Mouse (Mus musculus) kidney, postnatal 0 days (tissue): Measurements from ENCODE around the gene Mecom. TPM values are rescaled to one million over a fixed set of nuclear protein-coding genes. Genes with fewer than 3 reads are reported as not detected.

ENCODE experiments used
- ATAC-seq: fragments of 200-750 bp; cut with Nextera tagmentation; replicated peaks from 2 replicates; pipeline ENCODE4 v1.8.0; 2017; ENCODE audit warnings: low read depth, moderate number of reproducible peaks, moderate TSS enrichment, moderate library complexity; ENCODE audit not compliant: low FRiP score
- DNase-seq: peaks from one replicate; pipeline ENCODE4 v3.0.0-alpha.2; 2016; ENCODE audit warnings: low spot score
- H3K27ac ChIP-seq: fragments of 300-500 bp; sonication (generic); 2 replicates; pipeline ENCODE4 v1.5.1; 2014; ENCODE audit warnings: mild to moderate bottlenecking
- H3K27me3 ChIP-seq: fragments of 300-500 bp; sonication (generic); 2 replicates; pipeline ENCODE4 v1.6.1; 2014; ENCODE audit warnings: low read length, mixed read lengths; ENCODE audit not compliant: insufficient read depth
- H3K36me3 ChIP-seq: fragments of 300-500 bp; sonication (generic); 2 replicates; pipeline ENCODE4 v1.6.1; 2014; ENCODE audit warnings: low read length, mixed read lengths; ENCODE audit not compliant: insufficient read depth
- H3K4me1 ChIP-seq: fragments of 300-500 bp; sonication (generic); replicated peaks from 2 replicates; pipeline ENCODE4 v1.6.1; 2014; ENCODE audit warnings: antibody characterized with exemption, low read length, mixed read lengths; ENCODE audit not compliant: insufficient read depth
- H3K4me2 ChIP-seq: fragments of 300-500 bp; sonication (generic); 2 replicates; pipeline ENCODE4 v1.6.1; 2014; ENCODE audit warnings: mild to moderate bottlenecking, low read length, moderate library complexity, mixed read lengths
- H3K4me3 ChIP-seq: fragments of 300-500 bp; sonication (generic); replicated peaks from 2 replicates; pipeline ENCODE4 v1.5.1; 2014; ENCODE audit warnings: low read depth, low read length
- H3K9ac ChIP-seq: fragments of 300-500 bp; sonication (generic); 2 replicates; pipeline ENCODE4 v1.6.1; 2014; ENCODE audit warnings: low read depth, low read length
- H3K9me3 ChIP-seq: fragments of 300-500 bp; sonication (generic); replicated peaks from 2 replicates; pipeline ENCODE4 v1.6.1; 2016; ENCODE audit warnings: low read length, inconsistent platforms, mixed read lengths
- CTCF ChIP-seq: IDR thresholded peaks from 2 replicates; pipeline ENCODE4 v1.5.1; 2016; ENCODE audit warnings: antibody characterized with exemption, low read depth, mild to moderate bottlenecking, moderate library complexity
- WGBS: fragments of 180-500 bp; shearing (Covaris S2); extraction: QIAGEN DNeasy Blood & Tissue Kit; methylation state at CpG from one replicate; pipeline ENCODE4 v1.1.7; 2014; 5-methylcytosine and 5-hydroxymethylcytosine counted together
- polyA plus RNA-seq: library from polyadenylated mRNA; unstranded; fragments of >200 nt; fragmentation: Nextera tagmentation; extraction: Ambion mirVana; gene quantifications from 2 replicates; pipeline ENCODE4 v1.2.1, GENCODE M21; 2015

Gene Mecom
- polyA plus RNA-seq, 1 experiment from 2014 or later = 54.7 TPM

DNA sequence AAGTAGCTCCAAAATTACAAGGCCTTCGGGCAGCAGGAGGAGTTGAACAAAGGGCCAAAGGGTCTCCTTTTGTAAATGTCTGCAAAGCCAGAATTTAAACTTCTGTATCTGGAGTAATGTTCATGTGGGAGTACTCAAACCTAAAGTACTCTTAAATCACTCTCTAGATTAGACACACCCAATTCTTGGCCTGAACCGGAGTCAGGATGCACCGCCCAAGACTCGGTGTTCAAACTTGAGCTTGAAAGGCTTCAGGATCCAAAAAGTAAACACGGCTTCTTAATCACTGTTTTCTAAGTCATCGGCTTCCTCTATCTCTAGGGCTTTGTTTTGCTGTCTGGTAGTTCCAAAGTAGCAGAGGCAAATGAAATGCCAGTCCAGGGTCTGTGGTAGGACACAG is 67.3 kb downstream of the Mecom start:
- H3K27me3 ChIP-seq = no peaks in the 10 kb centered on the region
- no peak overlapping the region for H3K27ac ChIP-seq
- H3K4me3 ChIP-seq = no peak overlapping the region
- no peaks in the 10 kb centered on the region for H3K9me3 ChIP-seq
- WGBS = 45% methylated on average over 6 of the region's 6 CpGs
- no peaks in the 10 kb centered on the region for H3K36me3 ChIP-seq
- H3K4me2 ChIP-seq = no peak overlapping the region
- TF ChIP-seq CTCF = no peak
- no peaks in the 10 kb centered on the region for H3K4me1 ChIP-seq
- DNase-seq (peak; percentile 52), ATAC-seq (no peak)
- H3K9ac ChIP-seq = no peak overlapping the region

DNA sequence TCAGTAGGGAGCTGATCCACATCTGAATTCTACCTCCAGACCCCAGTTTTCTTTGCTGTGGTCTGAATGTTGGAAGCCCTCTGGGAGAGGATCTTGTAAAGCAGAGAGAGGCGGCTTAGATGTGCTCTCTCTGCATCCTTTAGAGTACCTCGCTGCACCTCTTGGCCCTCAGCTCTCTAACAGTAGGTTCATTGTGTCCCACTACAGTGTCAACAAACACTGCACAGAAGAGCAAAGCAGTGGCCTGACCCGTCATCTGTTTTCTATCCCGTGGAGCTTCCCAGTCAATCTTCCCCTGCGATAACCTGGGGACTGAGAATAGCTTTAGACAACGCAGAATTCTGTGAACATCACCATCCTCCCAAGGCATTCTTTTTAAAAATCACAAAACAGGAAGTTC is 69.6 kb downstream of the Mecom start:
- no peak overlapping the region for H3K4me2 ChIP-seq
- WGBS = 66% methylated on average over 6 of the region's 6 CpGs
- H3K9ac ChIP-seq = no peak overlapping the region
- H3K9me3 ChIP-seq = no peaks in the 10 kb centered on the region
- DNase-seq (no peak), ATAC-seq (no peak)
- H3K36me3 ChIP-seq = no peaks in the 10 kb centered on the region
- H3K27me3 ChIP-seq = no peaks in the 10 kb centered on the region
- no peaks in the 10 kb centered on the region for H3K4me1 ChIP-seq
- no peak overlapping the region for H3K27ac ChIP-seq
- H3K4me3 ChIP-seq = no peak overlapping the region
- no peak for TF ChIP-seq CTCF

DNA sequence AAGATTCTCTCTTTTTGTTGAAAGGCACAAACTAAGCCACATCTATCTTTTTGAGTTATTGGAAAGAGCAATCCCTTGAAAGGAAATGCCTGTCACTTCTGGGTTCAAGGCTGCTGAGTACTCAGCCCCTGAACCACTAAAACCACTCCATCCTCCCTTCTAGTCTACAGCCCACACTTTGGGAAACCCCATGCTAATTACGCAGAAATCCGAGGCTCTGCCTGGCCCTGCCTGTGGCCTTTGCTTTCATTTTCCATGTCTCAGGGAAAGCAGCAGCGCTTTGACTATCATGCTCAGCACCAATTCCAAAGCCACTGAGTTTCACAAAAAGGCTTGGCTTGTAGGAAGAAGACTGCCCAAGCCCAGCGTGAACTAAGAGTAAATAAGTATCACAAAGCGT is 70.8 kb downstream of the Mecom start:
- ATAC-seq = no peak
- TF ChIP-seq CTCF = no peak
- H3K27ac ChIP-seq = no peak overlapping the region
- H3K9ac ChIP-seq = no peak overlapping the region
- H3K36me3 ChIP-seq = no peaks in the 10 kb centered on the region
- H3K9me3 ChIP-seq = no peaks in the 10 kb centered on the region
- DNase-seq = peak; percentile 43
- H3K4me1 ChIP-seq = no peaks in the 10 kb centered on the region
- H3K4me2 ChIP-seq = no peak overlapping the region
- no peaks in the 10 kb centered on the region for H3K27me3 ChIP-seq
- H3K4me3 ChIP-seq = no peak overlapping the region
- WGBS = 52% methylated on average over 5 of the region's 5 CpGs

DNA sequence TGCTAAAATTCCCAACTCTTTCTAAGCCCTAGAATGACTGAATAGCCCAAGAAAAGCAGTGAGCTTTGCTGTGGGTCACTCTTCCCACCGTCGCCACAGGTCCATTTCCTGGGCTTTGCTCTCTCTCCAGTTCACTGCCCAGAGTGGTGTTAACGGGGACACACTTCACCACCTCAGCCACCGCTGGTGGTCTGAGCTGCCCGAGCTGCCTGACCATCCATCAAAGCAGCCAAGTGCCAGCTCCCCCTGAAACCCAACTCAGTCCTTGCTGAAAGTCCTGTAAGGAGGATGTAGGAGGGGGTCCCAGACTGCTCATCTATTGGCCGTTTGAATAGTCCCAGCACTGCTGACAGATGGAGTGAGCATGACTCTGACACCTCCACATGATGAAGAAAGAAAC is 72.2 kb downstream of the Mecom start:
- no peaks in the 10 kb centered on the region for H3K4me1 ChIP-seq
- 34% methylated on average over 6 of the region's 6 CpGs for WGBS
- H3K36me3 ChIP-seq = no peaks in the 10 kb centered on the region
- H3K27ac ChIP-seq = no peak overlapping the region
- peak; percentile 66 for DNase-seq
- no peak overlapping the region for H3K4me3 ChIP-seq
- H3K9me3 ChIP-seq = no peaks in the 10 kb centered on the region
- no peaks in the 10 kb centered on the region for H3K27me3 ChIP-seq
- H3K4me2 ChIP-seq = no peak overlapping the region
- H3K9ac ChIP-seq = no peak overlapping the region
- ATAC-seq = peak; percentile 79; the same call in 1 of the 2 replicates
- TF ChIP-seq CTCF = no peak

DNA sequence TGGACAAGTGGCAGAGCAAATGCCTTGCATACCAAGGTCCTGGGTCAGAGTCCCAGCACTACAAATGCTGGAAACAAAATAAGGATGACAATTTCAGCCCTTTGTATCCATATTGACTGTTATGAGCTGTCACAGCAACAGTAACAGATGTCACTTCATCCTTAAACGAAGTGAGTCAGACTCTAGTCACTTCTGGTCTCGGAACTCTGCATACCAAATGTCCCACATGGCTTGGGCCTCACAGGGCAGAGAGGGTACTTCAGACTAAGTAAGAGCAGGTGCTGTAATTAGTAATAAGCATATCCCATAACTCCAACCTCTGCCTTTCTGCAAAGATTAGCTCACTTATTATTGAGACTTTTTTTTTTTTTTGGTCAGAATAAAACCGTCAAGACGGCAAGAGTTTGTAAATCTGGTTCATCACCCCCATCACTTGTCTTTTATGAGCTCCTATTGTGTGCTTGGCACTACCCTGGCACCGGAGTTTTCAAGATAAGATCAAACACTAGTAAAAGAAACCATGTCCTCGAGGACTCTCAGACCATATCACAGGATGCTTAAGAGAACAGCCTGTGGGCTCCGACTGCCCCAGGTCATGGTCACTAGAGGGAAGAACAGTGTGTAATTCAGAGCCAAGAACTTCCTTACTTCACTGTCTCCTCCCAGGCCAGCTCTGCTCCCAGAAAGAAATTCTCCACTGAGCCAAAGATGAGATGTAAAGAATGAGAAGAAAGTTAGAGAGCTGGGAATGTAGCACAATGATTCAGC is 79.6 kb downstream of the Mecom start:
- Histone ChIP-seq H3K27ac (no peak overlapping the region), H3K4me1 (no peaks in the 10 kb centered on the region), H3K9me3 (no peaks in the 10 kb centered on the region), H3K4me2 (no peak overlapping the region), H3K27me3 (no peaks in the 10 kb centered on the region), H3K9ac (no peak overlapping the region), H3K4me3 (no peak overlapping the region), H3K36me3 (no peaks in the 10 kb centered on the region)
- no peak for ATAC-seq
- WGBS = 71% methylated on average over 7 of the region's 7 CpGs
- no peak for TF ChIP-seq CTCF
- DNase-seq = no peak

DNA sequence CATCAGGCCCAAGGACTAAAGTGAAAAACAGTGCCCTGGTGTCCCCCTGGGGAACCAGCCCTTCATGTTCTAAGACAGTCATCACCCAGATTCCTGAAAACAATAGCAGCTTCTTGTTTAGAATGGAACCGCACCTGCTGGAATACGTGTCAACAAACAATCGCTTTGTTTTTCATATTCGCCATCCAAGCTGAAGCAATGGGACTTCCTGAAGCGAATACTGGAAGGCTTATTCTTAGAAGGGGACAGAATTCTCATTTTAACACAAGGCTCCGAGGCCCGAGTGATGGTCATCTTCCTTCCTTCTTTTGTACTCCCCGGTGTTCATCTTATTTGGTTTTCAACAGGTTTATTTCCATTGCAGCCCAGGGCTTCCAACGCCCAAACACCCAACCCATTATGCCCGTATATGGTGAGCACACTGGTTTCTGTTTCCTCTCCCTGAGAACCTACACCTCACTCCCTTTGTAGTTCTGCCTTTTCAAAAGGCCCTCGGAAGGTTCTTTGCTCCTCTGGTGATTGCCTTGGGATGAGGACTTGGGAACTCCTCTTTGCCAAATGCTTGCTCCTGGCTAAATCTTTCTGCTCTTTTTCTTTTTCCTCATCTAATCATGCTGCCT is 81.7 kb downstream of the Mecom start:
- ATAC-seq = no peak
- TF ChIP-seq CTCF = no peak
- Histone ChIP-seq H3K27ac (no peak overlapping the region), H3K4me3 (no peak overlapping the region), H3K27me3 (no peaks in the 10 kb centered on the region), H3K9ac (no peak overlapping the region), H3K36me3 (no peaks in the 10 kb centered on the region), H3K4me2 (no peak overlapping the region), H3K9me3 (no peaks in the 10 kb centered on the region), H3K4me1 (no peaks in the 10 kb centered on the region)
- no peak for DNase-seq
- 69% methylated on average over 11 of the region's 11 CpGs for WGBS
